Mouse (Mus musculus): ENCODE data around the gene Klhl3.

Gene Klhl3

GRCm38 (mm10) chr13:58124989-58125388 lies 11.6 kb upstream of the Klhl3 start:
- DNase-seq (ENCODE audit: low read depth) = no peak

DNA sequence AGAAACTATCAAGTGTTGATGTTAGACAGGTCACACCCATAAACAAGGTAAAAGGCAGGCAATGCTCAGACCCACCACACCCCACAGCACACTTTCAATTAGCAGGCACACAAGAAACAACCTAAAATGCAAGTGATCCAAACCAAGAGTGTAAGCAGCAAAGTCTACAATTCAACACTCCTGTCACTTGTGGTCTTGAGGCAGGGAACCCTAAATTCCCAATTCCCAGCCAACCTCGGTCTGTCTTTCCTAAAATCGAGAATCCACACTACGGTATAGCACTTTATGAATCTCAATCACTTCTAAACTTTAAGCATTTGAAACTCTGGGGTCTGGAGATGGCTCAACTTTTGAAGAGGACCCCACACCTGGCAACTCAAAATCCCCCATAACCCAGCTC lies 10.9 kb upstream of the Klhl3 start:
- DNase-seq (ENCODE audit: low read depth) = no peak

- DNase-seq (ENCODE audit: low read depth) = no peak
Measured at GRCm38 (mm10) chr13:58123381-58123780, 10.0 kb upstream of the Klhl3 start.

GRCm38 (mm10) chr13:58122786-58123297 lies 9.4 kb upstream of the Klhl3 start:
- DNase-seq (ENCODE audit: low read depth) = no peak

GRCm38 (mm10) chr13:58117318-58118017 lies 4.1 kb upstream of the Klhl3 start:
- DNase-seq (ENCODE audit: low read depth) = peak; percentile 63

GRCm38 (mm10) chr13:58116801-58117200 lies 3.4 kb upstream of the Klhl3 start:
- DNase-seq (ENCODE audit: low read depth) = no peak

- DNase-seq (ENCODE audit: low read depth) = peak; percentile 88
Measured at GRCm38 (mm10) chr13:58115227-58115626, 1.8 kb upstream of the Klhl3 start.

GRCm38 (mm10) chr13:58112601-58113041 lies 771 bp downstream of the Klhl3 start:
- no peak for DNase-seq (ENCODE audit: low read depth)

DNA sequence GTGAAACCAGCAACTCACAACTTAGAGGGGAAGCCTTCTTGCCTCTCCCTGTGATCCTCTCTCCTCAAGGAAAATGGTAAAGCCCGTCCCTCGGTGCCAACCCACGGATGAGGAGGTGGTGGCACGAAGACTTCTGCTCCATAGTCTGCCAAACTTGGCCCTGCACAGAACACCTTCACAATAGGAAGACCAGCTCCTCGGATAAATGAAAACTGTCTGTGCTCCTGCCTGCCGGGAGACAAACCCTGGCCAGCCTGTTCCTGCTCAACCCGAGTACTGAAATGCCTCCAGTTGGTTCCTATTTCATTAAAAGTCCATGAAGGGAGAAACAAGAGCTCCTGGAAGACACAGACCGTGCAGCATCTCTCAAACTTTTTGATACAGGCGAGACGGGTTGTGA lies 1.2 kb downstream of the Klhl3 start:
- no peak for DNase-seq (ENCODE audit: low read depth)

DNA sequence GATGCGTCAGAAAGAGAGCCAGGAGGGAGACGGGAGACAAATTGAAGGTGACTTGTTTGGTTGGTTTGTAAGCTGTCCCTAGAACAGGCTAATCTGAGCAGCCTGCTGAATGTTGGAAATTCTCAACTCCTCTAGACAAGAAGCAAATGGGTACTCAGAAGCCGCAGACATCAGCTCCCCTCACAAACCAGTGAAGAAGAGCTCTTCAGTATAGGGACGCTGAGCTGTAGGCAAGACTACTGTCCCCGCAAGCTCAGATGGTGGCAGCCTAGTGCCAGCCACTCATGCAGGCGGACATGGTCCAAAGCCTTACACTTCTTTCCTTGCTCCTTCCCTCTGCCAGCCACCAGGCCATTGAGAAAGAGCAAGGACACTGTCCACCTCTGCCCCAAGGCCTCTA lies 2.1 kb downstream of the Klhl3 start:
- no peak for DNase-seq (ENCODE audit: low read depth)

DNA sequence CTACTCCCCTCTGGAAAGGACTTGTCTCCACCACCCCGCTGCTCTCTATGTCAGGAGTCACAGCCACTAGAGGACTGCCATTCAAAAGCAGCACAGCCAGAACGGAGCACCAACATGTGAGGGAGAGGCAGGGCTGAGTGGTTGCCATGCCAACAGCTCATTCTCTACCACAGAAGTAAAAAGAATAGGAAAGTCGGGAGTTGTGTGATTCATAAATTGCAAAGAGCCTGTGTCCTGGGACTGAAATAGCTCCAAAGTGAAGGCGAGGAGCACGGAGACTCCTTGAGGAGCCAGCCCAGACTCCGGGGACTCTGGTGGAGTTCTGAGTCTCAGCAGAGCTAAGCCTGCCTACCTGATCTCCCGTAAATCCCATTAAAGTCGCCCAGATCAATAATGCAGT lies 22.7 kb downstream of the Klhl3 start:
- no peak for DNase-seq (ENCODE audit: low read depth)

GRCm38 (mm10) chr13:58084396-58084795 lies 29.0 kb downstream of the Klhl3 start:
- no peak for DNase-seq (ENCODE audit: low read depth)

- DNase-seq (ENCODE audit: low read depth) = no peak
Measured at GRCm38 (mm10) chr13:58083521-58083920, 29.9 kb downstream of the Klhl3 start.

GRCm38 (mm10) chr13:58083048-58083447 lies 30.3 kb downstream of the Klhl3 start:
- DNase-seq (ENCODE audit: low read depth) = no peak

GRCm38 (mm10) chr13:58078361-58078760 lies 35.0 kb downstream of the Klhl3 start:
- no peak for DNase-seq (ENCODE audit: low read depth)

GRCm38 (mm10) chr13:58074881-58075280 lies 38.5 kb downstream of the Klhl3 start:
- DNase-seq (ENCODE audit: low read depth) = no peak

- DNase-seq (ENCODE audit: low read depth) = no peak
Measured at GRCm38 (mm10) chr13:58074466-58074865, 38.9 kb downstream of the Klhl3 start.

GRCm38 (mm10) chr13:58073254-58073882 lies 40.0 kb downstream of the Klhl3 start:
- no peak for DNase-seq (ENCODE audit: low read depth)

DNA sequence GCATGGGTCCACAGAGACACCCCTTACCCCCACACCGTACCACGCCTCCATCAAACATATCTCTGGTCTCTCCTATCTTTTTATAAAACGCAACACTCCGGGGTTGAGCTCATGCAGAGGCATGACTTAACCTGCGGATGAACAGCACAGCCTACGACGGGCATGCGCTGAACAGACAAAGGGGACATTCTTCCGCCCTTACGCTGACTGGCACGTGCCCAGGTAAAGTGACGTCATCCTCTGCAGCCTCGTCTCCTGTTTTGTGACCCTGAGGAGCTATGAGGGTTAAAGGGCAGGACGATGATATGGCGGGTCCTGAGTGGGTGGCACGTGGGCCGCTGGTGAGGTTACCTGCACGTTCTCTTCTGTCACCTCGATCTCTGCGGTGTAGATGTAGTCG lies 42.2 kb downstream of the Klhl3 start:
- DNase-seq (ENCODE audit: low read depth) = no peak

GRCm38 (mm10) chr13:58070504-58070903 lies 42.9 kb downstream of the Klhl3 start:
- no peak for DNase-seq (ENCODE audit: low read depth)

- DNase-seq (ENCODE audit: low read depth) = no peak
Measured at GRCm38 (mm10) chr13:58068421-58069209, 44.8 kb downstream of the Klhl3 start.

DNA sequence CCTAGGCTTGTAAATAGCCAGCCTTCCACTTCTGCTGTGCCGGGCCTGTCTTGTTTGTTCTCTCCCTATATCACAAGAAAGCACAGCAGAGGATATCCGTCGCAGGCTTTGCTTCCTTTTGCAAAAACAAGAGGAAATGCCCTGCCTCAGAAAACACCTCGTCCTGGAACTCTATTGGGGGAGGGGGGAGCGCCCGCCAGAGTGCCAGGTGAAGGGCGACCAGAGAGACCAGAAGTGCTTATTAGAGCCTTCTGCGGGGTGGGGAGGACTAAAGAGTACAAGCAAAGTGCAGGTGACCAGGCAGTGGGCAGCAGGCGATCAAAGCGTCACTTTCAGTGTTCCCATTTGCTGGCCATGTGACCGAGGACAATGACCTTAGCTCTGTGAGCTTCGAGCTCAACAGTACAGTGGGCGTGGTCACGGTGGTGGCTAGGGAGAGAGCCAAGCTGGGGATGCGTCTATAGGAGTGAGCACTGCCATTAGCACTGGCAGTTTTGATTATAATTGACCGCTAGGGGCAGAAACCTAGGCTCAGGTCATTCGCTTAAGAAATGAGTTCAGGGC lies 45.8 kb downstream of the Klhl3 start:
- DNase-seq (ENCODE audit: low read depth) = peak; percentile 10
